Mouse (Mus musculus) bone marrow macrophage, adult 2 months (primary cell): ENCODE data around the gene E130114P18Rik.

Experiments used
- CTCF ChIP-seq: IDR thresholded peaks from 2 replicates; pipeline ENCODE4 v1.5.1; 2012; ENCODE audit warnings: low read depth, mild to moderate bottlenecking, low read length, moderate library complexity
- POLR2A ChIP-seq: IDR thresholded peaks from 2 replicates; pipeline ENCODE4 v1.6.1; 2012; ENCODE audit warnings: mild to moderate bottlenecking, low read depth, low read length, borderline replicate concordance

DNA sequence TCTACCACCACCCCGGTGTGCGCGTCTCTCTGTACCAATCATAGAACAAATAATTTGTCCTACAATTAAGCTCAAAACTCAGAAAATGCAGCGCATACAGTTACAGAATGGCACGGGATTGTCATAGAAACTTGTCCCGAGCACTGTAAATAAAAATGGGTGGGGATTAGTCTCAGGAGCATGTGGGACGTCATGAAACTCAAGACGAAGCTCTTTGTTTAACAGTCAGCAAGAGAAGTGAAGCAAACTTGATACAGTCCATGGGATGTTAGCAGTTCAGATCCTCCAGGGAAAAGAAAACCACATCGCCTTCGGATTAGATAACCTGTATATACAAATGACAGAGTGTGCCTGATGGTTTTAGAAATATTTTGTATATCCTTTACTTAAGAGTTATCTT lies 18.6 kb upstream of the E130114P18Rik start:
- TF ChIP-seq CTCF (no peak), POLR2A (no peak)
